Mouse (Mus musculus) small intestine, adult 2 months (tissue): Measurements from ENCODE around the gene Cped1. TPM values are rescaled to one million over a fixed set of nuclear protein-coding genes. Genes with fewer than 3 reads are reported as not detected.

Experiments
- H3K27ac ChIP-seq: fragments of 200-500 bp; 2 replicates; pipeline ENCODE4 v1.5.1; 2012; ENCODE audit warnings: low read depth, low read length, control low read depth, inconsistent platforms; ENCODE audit not compliant: insufficient read depth
- H3K27me3 ChIP-seq: fragments of 200-500 bp; 2 replicates; pipeline ENCODE4 v1.6.1; 2012; ENCODE audit warnings: mild to moderate bottlenecking, moderate library complexity, low read length, inconsistent platforms; ENCODE audit not compliant: control insufficient read depth, insufficient read depth
- H3K36me3 ChIP-seq: fragments of 200-500 bp; 2 replicates; pipeline ENCODE4 v1.6.1; 2012; ENCODE audit warnings: mild to moderate bottlenecking, low read length, control low read depth, inconsistent platforms; ENCODE audit not compliant: control insufficient read depth, insufficient read depth
- H3K4me1 ChIP-seq: fragments of 200-500 bp; 2 replicates; pipeline ENCODE4 v1.6.1; 2012; ENCODE audit warnings: low read length, inconsistent platforms, mixed read lengths; ENCODE audit not compliant: control insufficient read depth, insufficient read depth, insufficient read length
- H3K4me3 ChIP-seq: fragments of 200-500 bp; 2 replicates; pipeline ENCODE4 v1.5.1; 2012; ENCODE audit warnings: low read depth, mild to moderate bottlenecking, control low read depth, inconsistent platforms, low read length, moderate library complexity
- CTCF ChIP-seq: fragments of 200-500 bp; IDR thresholded peaks from 2 replicates; pipeline ENCODE4 v1.5.1; 2012; ENCODE audit warnings: low read depth, mild to moderate bottlenecking, control low read depth, inconsistent platforms, low read length, moderate library complexity, mixed read lengths; ENCODE audit not compliant: insufficient replicate concordance, insufficient read length; ENCODE audit errors: extremely low read depth
- POLR2A ChIP-seq: fragments of 200-500 bp; IDR thresholded peaks from 2 replicates; pipeline ENCODE4 v1.6.1; 2012; ENCODE audit warnings: low read depth, mild to moderate bottlenecking, control low read depth, inconsistent platforms, low read length, moderate library complexity
- WGBS: fragments of 180-500 bp; shearing (Covaris S2); methylation state at CpG from one replicate; pipeline ENCODE4 v1.1.7; 2018; 5-methylcytosine and 5-hydroxymethylcytosine counted together
- polyA plus RNA-seq: library from polyadenylated mRNA; depleted of rRNA; stranded (reverse); fragments of >200 nt; gene quantifications from 2 replicates; pipeline ENCODE4 v1.2.3, GENCODE M21; 2012

Gene Cped1
- polyA plus RNA-seq, 1 experiment, result 4.6 TPM

DNA sequence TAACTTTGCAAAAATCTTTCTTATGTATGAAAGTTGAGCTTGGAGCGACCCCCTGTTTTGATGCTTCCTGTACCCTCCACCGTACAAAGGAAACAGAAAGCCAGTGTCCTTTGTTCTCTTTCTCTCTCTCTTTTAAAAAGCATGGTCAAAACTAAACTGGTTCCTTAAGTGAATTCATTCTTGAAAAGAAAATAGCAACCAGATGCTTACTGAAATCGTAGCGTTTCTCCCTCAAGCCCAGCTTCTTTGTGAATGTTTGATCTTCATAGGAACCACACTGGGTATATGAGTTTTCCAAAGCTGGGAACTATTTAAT, 40.6 kb downstream of the Cped1 start:
- TF ChIP-seq CTCF, result no peak
- TF ChIP-seq POLR2A, result no peak
- no peak overlapping the region for H3K27ac ChIP-seq
- no peaks in the 10 kb centered on the region for H3K27me3 ChIP-seq
- H3K4me1 ChIP-seq, result peaks cover 2% of the 10 kb centered on the region; the same call in 1 of the 2 replicates
- no peak overlapping the region for H3K4me3 ChIP-seq
- no peaks in the 10 kb centered on the region for H3K36me3 ChIP-seq
- WGBS, result 26% methylated on average over 4 of the region's 4 CpGs

DNA sequence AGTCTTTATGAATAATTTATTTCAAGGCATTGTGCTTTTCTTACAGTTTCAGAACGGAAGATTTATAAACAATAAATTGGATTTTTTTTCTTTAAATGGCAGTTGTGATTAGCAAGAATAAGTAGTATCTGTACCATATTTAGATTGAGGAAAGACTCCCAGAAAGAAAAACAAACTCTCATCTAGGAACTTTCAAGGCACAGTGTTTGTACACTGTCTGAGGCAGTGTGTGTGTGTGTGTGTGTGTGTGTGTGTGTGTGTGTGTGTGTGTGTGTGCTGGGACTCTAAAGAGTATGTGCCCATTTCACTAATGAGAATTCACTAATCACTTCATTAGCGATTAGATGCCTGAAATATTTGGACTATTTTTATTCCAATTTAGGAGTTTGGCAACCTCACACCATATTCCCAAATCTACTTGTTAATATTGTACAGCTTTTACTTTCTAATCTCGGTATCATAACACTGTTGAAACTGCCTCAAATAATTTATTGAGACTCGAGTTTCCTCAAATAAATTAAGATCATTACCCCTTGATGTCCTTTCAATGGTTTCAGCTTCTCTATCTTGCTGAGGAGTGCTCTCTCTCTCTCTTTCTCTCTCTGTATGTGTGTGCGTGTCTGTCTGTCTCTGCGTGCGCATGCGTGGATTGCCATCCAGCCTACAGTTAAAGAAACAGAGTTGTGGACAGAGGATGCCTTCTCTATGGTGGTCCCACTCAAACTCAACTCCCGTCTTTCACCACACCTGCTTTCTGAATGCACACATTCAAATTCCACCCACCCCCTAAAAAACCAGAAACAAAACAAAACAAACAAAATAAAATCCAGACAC, 41.3 kb downstream of the Cped1 start:
- Histone ChIP-seq H3K27ac (no peak overlapping the region), H3K4me3 (no peak overlapping the region), H3K27me3 (no peaks in the 10 kb centered on the region), H3K4me1 (peaks cover 2% of the 10 kb centered on the region; the same call in 1 of the 2 replicates), H3K36me3 (no peaks in the 10 kb centered on the region)
- 70% methylated on average over 9 of the region's 9 CpGs for WGBS
- TF ChIP-seq CTCF (no peak), POLR2A (no peak)

DNA sequence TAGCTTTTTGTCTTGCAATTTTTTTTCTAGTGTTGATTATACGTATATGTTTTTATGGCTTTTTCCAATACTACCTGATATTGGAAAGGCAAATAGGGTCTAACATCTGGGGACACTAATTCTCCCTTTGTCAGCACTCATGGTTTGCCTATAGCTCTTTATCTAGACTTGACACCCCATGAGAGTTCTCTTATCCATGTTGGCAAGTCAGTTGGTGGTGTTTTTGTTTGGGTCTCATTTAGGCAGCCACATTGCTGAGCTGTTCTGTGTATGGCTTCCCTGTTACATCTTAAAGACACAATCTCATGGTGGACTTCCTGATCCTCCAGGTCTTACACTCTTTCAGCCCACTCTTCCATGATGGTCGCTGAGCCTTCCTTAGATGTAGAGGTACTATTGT, 42.1 kb downstream of the Cped1 start:
- TF ChIP-seq POLR2A (no peak), CTCF (no peak)
- Histone ChIP-seq H3K4me3 (no peak overlapping the region), H3K27me3 (no peaks in the 10 kb centered on the region), H3K4me1 (peaks cover 2% of the 10 kb centered on the region; the same call in 1 of the 2 replicates), H3K36me3 (no peaks in the 10 kb centered on the region), H3K27ac (no peak overlapping the region)
- 91% methylated on average over 2 of the region's 2 CpGs for WGBS

DNA sequence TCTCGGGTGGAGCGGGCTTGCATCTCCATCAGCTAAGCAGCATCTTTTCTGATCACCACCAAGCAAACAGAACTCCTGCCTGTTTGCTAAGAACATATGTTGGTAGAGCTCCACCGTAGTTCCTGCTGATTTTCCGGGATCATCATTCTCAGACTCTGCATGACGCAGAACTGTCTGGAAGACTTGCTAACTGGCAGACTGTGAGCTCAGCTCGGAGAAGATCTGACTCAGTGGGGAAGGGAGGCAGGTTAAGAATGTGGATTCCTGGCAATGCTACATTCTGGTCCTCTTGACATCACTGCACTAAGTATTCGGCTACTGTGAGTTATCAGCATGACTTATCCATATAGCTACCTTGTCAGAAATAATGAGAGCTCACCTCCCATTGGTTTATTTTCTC, 44.7 kb downstream of the Cped1 start:
- Histone ChIP-seq H3K4me3 (no peak overlapping the region), H3K4me1 (peaks cover 2% of the 10 kb centered on the region; the same call in 1 of the 2 replicates), H3K27me3 (no peaks in the 10 kb centered on the region), H3K27ac (no peak overlapping the region), H3K36me3 (no peaks in the 10 kb centered on the region)
- 86% methylated on average over 7 of the region's 7 CpGs for WGBS
- no peak for TF ChIP-seq POLR2A

DNA sequence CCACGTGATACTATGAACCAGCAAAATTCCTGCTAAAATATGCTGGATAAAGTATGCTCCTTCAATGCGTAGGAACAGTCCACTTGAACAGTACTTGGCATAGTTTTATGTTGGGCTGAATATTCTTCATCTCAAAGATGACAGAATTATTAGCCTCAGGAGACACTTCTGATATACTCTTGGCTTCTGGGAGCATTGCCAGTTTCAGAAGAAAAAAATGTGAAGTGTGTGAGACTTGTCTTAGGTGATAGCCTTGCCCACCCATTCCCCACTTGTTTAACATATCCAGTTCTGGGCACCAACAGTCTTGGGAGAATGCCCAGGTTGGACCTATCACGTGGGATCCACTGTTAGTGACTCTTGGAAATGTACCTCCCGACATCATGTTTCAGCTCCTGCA, 47.5 kb downstream of the Cped1 start:
- TF ChIP-seq POLR2A (no peak), CTCF (no peak)
- Histone ChIP-seq H3K27me3 (no peaks in the 10 kb centered on the region), H3K4me3 (no peak overlapping the region), H3K4me1 (0 out of 2 replicates have a peak, but pooled peaks cover 2% of the 10 kb centered on the region), H3K36me3 (no peaks in the 10 kb centered on the region), H3K27ac (no peak overlapping the region)
- WGBS, result 70% methylated on average over 4 of the region's 4 CpGs

DNA sequence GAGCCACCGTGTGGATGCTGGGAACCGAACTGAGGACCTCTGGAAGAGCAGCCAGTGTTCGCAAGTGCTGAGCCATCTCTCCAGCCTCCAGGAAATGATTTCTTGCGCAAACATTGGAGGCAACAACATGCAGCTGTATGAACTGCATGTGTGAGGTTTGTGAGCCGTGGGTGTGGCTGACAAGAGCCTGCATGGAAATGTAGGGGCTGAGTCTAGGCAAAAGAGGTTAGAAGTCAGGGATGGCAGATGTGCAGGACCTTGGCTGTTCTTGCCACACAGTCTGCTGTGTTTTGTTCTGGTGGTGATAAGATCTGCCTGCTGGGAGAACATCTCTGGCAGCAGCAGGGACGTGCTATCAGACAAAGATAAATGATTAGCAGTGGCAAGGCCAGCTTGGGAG, 49.7 kb downstream of the Cped1 start:
- Histone ChIP-seq H3K4me3 (no peak overlapping the region), H3K4me1 (0 out of 2 replicates have a peak, but pooled peaks cover 2% of the 10 kb centered on the region), H3K36me3 (no peaks in the 10 kb centered on the region), H3K27ac (no peak overlapping the region), H3K27me3 (no peaks in the 10 kb centered on the region)
- WGBS, result 36% methylated on average over 6 of the region's 6 CpGs
- TF ChIP-seq CTCF (no peak), POLR2A (no peak)

DNA sequence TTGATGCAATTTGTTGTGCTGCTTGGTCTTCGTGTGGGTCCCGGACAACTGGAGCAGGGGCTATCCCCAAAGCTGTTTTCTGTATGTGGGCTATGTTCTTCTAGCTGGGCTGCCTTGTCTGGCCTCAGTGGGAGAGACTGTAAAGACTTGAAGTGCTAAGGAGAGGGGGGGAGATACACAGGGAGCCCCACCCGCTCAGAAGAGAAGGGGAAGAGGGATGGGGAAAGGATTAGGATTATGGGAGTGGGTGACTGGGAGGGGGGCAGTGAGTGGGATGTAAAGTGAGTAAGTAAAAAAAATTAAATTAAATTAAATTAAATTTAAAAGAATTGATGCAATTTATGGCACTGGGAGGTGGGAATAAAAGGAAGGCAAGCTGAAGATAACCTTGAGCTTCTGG, 50.2 kb downstream of the Cped1 start:
- Histone ChIP-seq H3K36me3 (no peaks in the 10 kb centered on the region), H3K27me3 (no peaks in the 10 kb centered on the region), H3K27ac (no peak overlapping the region), H3K4me1 (0 out of 2 replicates have a peak, but pooled peaks cover 2% of the 10 kb centered on the region), H3K4me3 (no peak overlapping the region)
- TF ChIP-seq CTCF (no peak), POLR2A (no peak)
- WGBS, result 88% methylated on average over 3 of the region's 3 CpGs
